Mouse (Mus musculus) ES-Bruce4 (cell line): ENCODE data around the gene Vkorc1l1.

Source experiments
- CTCF ChIP-seq: IDR thresholded peaks from one replicate; pipeline ENCODE4 v1.8.1; 2011; ENCODE audit warnings: low read depth, low read length
- POLR2A ChIP-seq: IDR thresholded peaks from one replicate; pipeline ENCODE4 v1.8.1; 2011; ENCODE audit warnings: low read length; ENCODE audit not compliant: insufficient read depth

DNA sequence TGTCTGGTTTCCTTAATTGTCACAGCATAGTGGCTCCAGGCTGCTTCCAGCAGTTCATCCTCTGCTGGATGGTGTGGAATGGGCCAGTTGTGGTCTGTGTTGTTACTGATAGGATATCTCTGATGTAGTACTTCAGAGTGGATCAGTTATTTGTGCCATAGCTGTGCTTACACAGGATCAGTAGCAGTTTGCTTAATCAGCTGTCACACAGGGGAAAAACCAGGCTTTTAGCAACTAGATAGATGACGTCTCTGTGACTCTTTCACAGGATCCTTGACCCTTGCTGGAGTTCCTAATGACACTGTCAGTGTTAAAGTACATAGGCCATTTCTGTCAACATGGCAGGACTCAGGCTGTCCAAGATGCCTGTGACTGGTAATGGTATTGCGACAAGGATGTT is 92.1 kb downstream of the Vkorc1l1 start:
- TF ChIP-seq CTCF, result no peak
- no peak for TF ChIP-seq POLR2A
